Mouse (Mus musculus) ES-E14 (cell line): ENCODE data around the gene Gm11020. TPM values are rescaled to one million over a fixed set of nuclear protein-coding genes. Genes with fewer than 3 reads are reported as not detected.

Source experiments
- DNase-seq: peaks from one replicate; pipeline ENCODE4 v3.0.0-alpha.2; 2013; ENCODE audit warnings: low read depth, low spot score
- H3K27ac ChIP-seq: 2 replicates; pipeline ENCODE4 v1.5.1; 2012; ENCODE audit warnings: low read depth, mild to moderate bottlenecking, low read length, moderate library complexity, mixed read lengths; ENCODE audit not compliant: poor library complexity, insufficient read depth, severe bottlenecking
- H3K36me3 ChIP-seq: 2 replicates; pipeline ENCODE4 v1.6.1; 2012; ENCODE audit warnings: mild to moderate bottlenecking, low read length, moderate library complexity, mixed read lengths; ENCODE audit not compliant: control insufficient read depth, poor library complexity, insufficient read depth, severe bottlenecking
- H3K4me1 ChIP-seq, 2 experiments: fragments of 150-350 bp in 1 of 2; sonication (generic) in 1 of 2; 2 replicates each; pipeline ENCODE4 v1.6.1; 2012; ENCODE audit warnings: low read length in 2 of 2, mild to moderate bottlenecking in 1 of 2, mixed read lengths in 1 of 2; ENCODE audit not compliant: control insufficient read depth in 2 of 2, insufficient read depth in 2 of 2, poor library complexity in 1 of 2
- H3K4me3 ChIP-seq, 2 experiments: fragments of 150-350 bp in 1 of 2; sonication (generic) in 1 of 2; 2 replicates each; pipeline ENCODE4 v1.5.1; 2012; ENCODE audit warnings: low read length in 2 of 2, low read depth in 1 of 2, mild to moderate bottlenecking in 1 of 2, mixed read lengths in 1 of 2; ENCODE audit not compliant: insufficient read depth in 1 of 2, poor library complexity in 1 of 2, severe bottlenecking in 1 of 2
- H3K9ac ChIP-seq: 2 replicates; pipeline ENCODE4 v1.6.1; 2012; ENCODE audit warnings: low read depth, mild to moderate bottlenecking, low read length, mixed read lengths; ENCODE audit not compliant: poor library complexity, insufficient read depth, severe bottlenecking
- H3K9me3 ChIP-seq: fragments of 150-350 bp; sonication (generic); 2 replicates; pipeline ENCODE4 v1.6.1; 2012; ENCODE audit warnings: low read depth, mild to moderate bottlenecking, low read length; ENCODE audit not compliant: control insufficient read depth, insufficient read depth
- CHD2 ChIP-seq: IDR thresholded peaks from 2 replicates; pipeline ENCODE4 v1.6.1; 2014; ENCODE audit warnings: mild to moderate bottlenecking, low read depth, low read length, inconsistent platforms
- HCFC1 ChIP-seq: IDR thresholded peaks from 2 replicates; pipeline ENCODE4 v1.6.1; 2012; ENCODE audit warnings: low read length, inconsistent platforms, borderline replicate concordance; ENCODE audit not compliant: insufficient read depth
- MAFK ChIP-seq: IDR thresholded peaks from 2 replicates; pipeline ENCODE4 v1.6.1; 2014; ENCODE audit warnings: mild to moderate bottlenecking, low read depth, low read length, inconsistent platforms; ENCODE audit not compliant: insufficient read depth
- ZC3H11A ChIP-seq: IDR thresholded peaks from 2 replicates; pipeline ENCODE4 v1.6.1; 2012; ENCODE audit warnings: low read depth, mild to moderate bottlenecking, inconsistent platforms, low read length, borderline replicate concordance
- ZNF384 ChIP-seq: IDR thresholded peaks from 2 replicates; pipeline ENCODE4 v1.6.1; 2012; ENCODE audit warnings: low read depth, low read length, inconsistent platforms
- in situ Hi-C, 2 experiments: fragments of 600-800 bp; cut with MboI; formaldehyde crosslinking; loops; one replicate each; pipeline ENCODE4 v1.15.1; 2025; ENCODE audit warnings: low sequenced_read_pairs in 2 of 2, inconsistent platforms in 1 of 2; ENCODE audit not compliant: unreplicated experiment in 2 of 2
- total RNA-seq: library from RNA; depleted of rRNA; stranded (reverse); fragments of 300-350 nt; gene quantifications from 2 replicates; pipeline ENCODE4 v1.2.3, GENCODE M21; 2012

The Gm11020 gene
- total RNA-seq, 1 experiment = not detected

DNA sequence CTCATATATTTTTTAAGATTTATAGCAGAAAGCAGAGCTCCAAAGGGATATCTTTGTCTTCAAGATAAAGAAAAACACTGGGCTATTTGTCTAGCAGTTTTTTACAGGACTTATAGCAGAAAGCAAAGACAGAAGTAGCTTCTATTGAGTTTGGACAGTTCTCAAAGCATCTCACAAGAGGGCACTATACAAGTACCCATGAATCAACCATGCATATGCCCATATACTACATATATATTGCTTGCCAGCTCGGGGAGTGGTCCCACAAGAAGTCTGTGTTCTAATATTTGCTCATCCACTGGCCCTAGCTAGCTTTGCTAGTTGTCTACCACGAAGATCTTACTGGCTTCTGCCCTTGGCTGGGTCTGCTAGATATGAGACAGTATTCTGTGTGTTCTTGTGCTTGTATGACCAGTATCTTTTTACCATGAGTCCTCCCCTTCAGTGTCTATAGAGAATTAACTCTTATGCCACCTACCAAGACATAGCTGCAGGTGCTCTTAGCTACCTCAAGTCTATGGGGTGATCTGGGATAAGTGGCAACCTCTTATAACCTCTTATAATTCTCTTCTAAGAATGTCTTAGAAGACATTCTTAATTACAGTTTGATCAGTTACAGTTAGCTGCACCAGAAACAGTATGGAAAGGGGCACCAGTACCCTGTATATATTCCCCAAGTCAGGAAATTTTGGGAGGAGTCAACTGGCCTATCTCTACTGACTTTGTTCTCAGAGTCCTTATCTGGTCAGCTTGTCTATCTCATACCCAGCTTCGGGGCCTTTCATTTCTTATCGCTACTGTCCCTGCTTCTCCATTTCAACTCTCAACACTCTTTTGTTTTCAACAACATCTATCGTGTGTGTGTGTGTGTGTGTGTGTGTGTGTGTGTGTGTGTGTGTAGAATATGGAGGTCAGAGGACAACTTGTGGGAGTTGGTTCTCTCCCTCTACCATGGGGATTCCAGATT lies 11.6 kb downstream of the Gm11020 start:
- no peaks in the 10 kb centered on the region for H3K4me1 ChIP-seq
- H3K9me3 ChIP-seq = no peaks in the 10 kb centered on the region
- no peak overlapping the region for H3K9ac ChIP-seq
- H3K4me3 ChIP-seq = no peak overlapping the region
- TF ChIP-seq ZC3H11A (no peak), HCFC1 (no peak), ZNF384 (no peak)
- in situ Hi-C loops = no loop called here
- no peak for DNase-seq
- no peak overlapping the region for H3K27ac ChIP-seq
- H3K36me3 ChIP-seq = no peaks in the 10 kb centered on the region

GRCm38 (mm10) chr8:104333786-104334185 lies 12.4 kb downstream of the Gm11020 start:
- Histone ChIP-seq H3K27ac (no peak overlapping the region), H3K9ac (no peak overlapping the region), H3K4me3 (no peak overlapping the region), H3K9me3 (no peaks in the 10 kb centered on the region), H3K36me3 (no peaks in the 10 kb centered on the region), H3K4me1 (no peaks in the 10 kb centered on the region)
- in situ Hi-C loops = no loop called here
- TF ChIP-seq HCFC1 (no peak), MAFK (no peak), CHD2 (no peak), ZNF384 (no peak), ZC3H11A (no peak)
- no peak for DNase-seq

DNA sequence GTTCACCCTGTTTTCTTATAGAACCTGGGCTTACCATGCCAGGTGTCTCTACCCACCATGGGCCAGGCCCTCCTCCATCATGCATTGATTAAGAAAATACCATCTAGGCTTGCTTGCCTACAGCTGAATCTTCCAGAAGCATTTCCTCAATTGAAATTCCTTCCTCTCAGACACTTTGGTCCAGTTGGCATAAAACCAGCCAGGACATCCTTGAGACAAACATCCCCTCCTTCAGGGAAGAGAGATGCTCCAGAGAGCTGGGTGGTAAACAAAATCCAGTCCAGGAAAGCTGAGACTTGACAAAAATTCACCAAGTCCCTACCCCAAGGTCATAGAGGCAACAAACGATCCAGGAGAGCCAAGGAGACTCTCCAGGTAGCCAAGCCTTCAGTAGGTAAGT lies 12.8 kb downstream of the Gm11020 start:
- H3K4me1 ChIP-seq = no peaks in the 10 kb centered on the region
- in situ Hi-C loops = no loop called here
- no peak for DNase-seq

DNA sequence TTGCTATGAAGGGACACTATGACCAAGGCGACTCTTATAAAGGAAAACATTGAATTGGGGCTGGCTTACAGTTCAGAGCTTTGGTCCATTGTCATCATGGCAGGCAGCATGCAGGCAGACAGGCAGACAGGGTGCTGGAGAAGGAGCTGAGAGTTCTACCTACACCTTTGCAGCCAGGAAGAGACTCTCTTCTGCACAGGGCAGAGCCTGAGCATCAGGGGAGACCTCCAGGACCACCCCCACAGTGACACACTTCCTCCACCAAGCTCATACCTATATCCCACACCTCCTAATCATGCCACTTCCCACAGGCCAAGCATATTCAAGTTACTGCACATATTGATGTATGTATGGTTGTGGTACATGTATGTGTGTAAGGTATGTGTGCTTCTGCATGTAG lies 15.4 kb downstream of the Gm11020 start:
- in situ Hi-C loops = no loop called here
- no peak for DNase-seq
- no peak overlapping the region for H3K9ac ChIP-seq
- no peak overlapping the region for H3K27ac ChIP-seq
- H3K36me3 ChIP-seq = no peaks in the 10 kb centered on the region
- no peaks in the 10 kb centered on the region for H3K9me3 ChIP-seq
- H3K4me1 ChIP-seq = peaks cover 0 to 12% of the 10 kb centered on the region in 2 experiments; a peak in 2 of 4 replicates
- no peak for TF ChIP-seq CHD2
- no peak for TF ChIP-seq ZC3H11A
- TF ChIP-seq MAFK = no peak
- no peak for TF ChIP-seq ZNF384
- TF ChIP-seq HCFC1 = no peak
- no peak overlapping the region for H3K4me3 ChIP-seq

More for the DNA sequence above, 12.8 kb downstream of the Gm11020 start:
- Histone ChIP-seq H3K9ac (no peak overlapping the region), H3K27ac (no peak overlapping the region), H3K9me3 (no peaks in the 10 kb centered on the region), H3K4me3 (no peak overlapping the region), H3K36me3 (no peaks in the 10 kb centered on the region)
- no peak for TF ChIP-seq CHD2
- TF ChIP-seq ZNF384 = no peak
- TF ChIP-seq ZC3H11A = no peak
- TF ChIP-seq MAFK = no peak
- no peak for TF ChIP-seq HCFC1
